Mouse (Mus musculus): ENCODE results near the gene Tril. TPM values are rescaled to one million over a fixed set of nuclear protein-coding genes. Genes with fewer than 3 reads are reported as not detected.

The Tril gene
- total RNA-seq, 2 experiments from 2014 or later: 1.3 to 2.2 TPM

- H3K27ac ChIP-seq: peak overlapping the region; percentile 83
- peak overlapping the region; percentile 88 for H3K4me3 ChIP-seq
- intact Hi-C loops (cut with DNase I): no loop called here
- TF ChIP-seq CTCF (IDR thresholded peaks at IDR 0.05): peak; percentile 39; the same call in 1 of the 2 replicates
- peak; percentile 60 for DNase-seq
Observed at GRCm38 (mm10) chr6:53818732-53819661, 1.6 kb downstream of the Tril start.

DNA sequence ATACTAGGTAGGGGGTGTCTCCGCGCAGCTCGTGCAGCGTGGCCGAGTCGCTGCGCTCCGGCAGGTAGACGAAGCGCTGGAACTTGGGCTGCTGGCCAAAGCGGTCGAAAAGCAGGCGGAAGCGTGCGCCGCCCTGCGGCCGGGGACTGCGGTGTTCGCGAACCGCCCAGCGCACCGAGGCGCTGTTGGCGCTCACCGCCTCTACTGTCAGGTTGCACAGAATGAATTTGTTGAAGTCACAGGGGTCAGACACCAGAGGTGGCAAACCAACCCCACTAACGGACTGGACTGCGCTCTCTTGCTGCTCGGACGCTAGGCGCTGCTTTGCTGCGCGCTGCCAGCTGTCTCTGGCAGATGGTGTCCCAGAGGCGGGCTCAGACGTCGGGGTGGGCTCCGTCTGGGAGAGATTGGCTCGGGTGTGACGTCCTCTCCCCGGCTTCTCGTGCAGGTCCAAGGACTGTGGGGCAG lies 2.3 kb downstream of the Tril start:
- Histone ChIP-seq H3K27ac (peak overlapping the region; percentile 83), H3K4me3 (peak overlapping the region; percentile 88)
- intact Hi-C loops (cut with DNase I): no loop called here
- peak; percentile 89 for DNase-seq
- peak; percentile 84 for TF ChIP-seq CTCF (IDR thresholded peaks at IDR 0.05)

GRCm38 (mm10) chr6:53817763-53818174 lies 2.9 kb downstream of the Tril start:
- Histone ChIP-seq H3K4me3 (peak overlapping the region; percentile 88), H3K27ac (peak overlapping the region; percentile 83)
- TF ChIP-seq CTCF (IDR thresholded peaks at IDR 0.05): no peak
- peak; percentile 47 for DNase-seq
- intact Hi-C loops (cut with DNase I): no loop called here

- intact Hi-C loops (cut with DNase I): no loop called here
- no peak overlapping the region for H3K4me3 ChIP-seq
- no peak for TF ChIP-seq CTCF (IDR thresholded peaks at IDR 0.05)
- no peak overlapping the region for H3K27ac ChIP-seq
- DNase-seq: no peak
Observed at GRCm38 (mm10) chr6:53816661-53817060, 4.0 kb downstream of the Tril start.

- Histone ChIP-seq H3K27ac (no peak overlapping the region), H3K4me3 (no peak overlapping the region)
- no peak for TF ChIP-seq CTCF (IDR thresholded peaks at IDR 0.05)
- intact Hi-C loops (cut with DNase I): no loop called here
- DNase-seq: no peak
Observed at GRCm38 (mm10) chr6:53815691-53816090, 4.9 kb downstream of the Tril start.

- no peak for DNase-seq
- intact Hi-C loops (cut with DNase I): no loop called here
- no peak for TF ChIP-seq CTCF (IDR thresholded peaks at IDR 0.05)
- H3K27ac ChIP-seq: no peak overlapping the region
- H3K4me3 ChIP-seq: no peak overlapping the region
Observed at GRCm38 (mm10) chr6:53814214-53814613, 6.4 kb downstream of the Tril start.

GRCm38 (mm10) chr6:53812242-53812641 lies 8.4 kb downstream of the Tril start:
- DNase-seq: no peak
- intact Hi-C loops (cut with DNase I): no loop called here
- H3K27ac ChIP-seq: no peak overlapping the region
- TF ChIP-seq CTCF (IDR thresholded peaks at IDR 0.05): peak; percentile 8; the same call in 1 of the 2 replicates
- no peak overlapping the region for H3K4me3 ChIP-seq

DNA sequence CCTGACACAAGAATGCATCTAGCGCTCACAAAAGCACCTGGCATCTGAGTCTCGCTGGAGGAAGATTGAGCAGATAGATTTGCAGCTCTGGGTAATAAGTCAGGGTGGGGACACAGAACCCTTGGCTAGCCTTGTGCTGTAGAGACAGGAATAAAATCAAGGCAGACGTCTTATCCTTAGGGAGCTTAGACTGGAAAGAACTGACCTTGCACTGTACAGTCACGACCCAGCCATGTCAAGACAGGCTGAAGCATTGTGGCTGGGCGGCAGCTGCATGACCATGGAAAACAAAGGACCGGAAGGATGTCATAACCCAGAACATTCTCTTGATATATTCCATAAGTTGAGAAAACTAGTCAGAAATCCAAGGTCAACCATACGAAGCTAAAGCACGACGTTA lies 11.8 kb downstream of the Tril start:
- no peak for DNase-seq
- TF ChIP-seq CTCF (IDR thresholded peaks at IDR 0.05): no peak
- no peak overlapping the region for H3K27ac ChIP-seq
- no peak overlapping the region for H3K4me3 ChIP-seq
- intact Hi-C loops (cut with DNase I): no loop called here

DNA sequence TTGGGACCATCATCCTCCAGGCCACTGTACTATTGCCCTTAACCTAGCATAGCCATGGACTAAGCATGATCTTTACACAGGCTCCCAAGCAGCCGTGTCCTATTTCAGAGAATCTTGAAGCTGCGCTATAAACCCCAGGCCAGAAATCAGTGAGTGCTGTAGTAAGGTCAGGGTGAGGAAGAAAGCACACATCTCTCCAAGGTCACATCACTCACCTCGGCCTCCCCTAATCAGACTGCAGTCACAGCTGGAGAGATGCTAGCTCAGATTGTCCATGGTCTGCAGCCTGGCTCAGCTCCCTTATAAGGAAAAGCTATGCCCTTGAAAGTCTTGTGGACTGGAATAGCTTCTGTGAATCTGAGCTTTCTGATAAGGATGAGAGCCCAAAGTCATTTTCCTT lies 13.4 kb downstream of the Tril start:
- intact Hi-C loops (cut with DNase I): no loop called here
- DNase-seq: no peak
- Histone ChIP-seq H3K27ac (peak overlapping the region; percentile 12; the same call in 1 of the 2 replicates), H3K4me3 (no peak overlapping the region)
- no peak for TF ChIP-seq CTCF (IDR thresholded peaks at IDR 0.05)

DNA sequence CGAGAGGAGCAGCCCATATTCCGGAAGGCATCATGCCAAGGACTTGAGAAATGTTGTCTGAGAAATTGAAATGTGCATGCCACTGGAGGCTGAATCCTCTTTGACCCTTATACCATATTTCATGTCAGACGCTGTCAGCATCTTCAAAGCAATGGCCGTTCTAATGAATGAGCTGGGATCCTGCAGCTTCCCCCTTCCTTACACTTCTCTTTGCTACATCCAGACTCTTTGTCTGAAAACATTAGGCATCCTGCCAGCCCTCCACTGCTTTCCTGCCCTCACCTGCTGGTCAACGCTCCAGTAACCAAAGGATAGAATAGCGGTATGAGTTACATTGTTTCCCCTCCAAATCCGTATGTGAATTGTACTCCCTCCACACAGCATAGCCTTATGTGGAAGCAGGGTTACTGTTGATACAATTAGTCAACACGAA lies 14.0 kb downstream of the Tril start:
- intact Hi-C loops (cut with DNase I): no loop called here
- no peak for DNase-seq
- Histone ChIP-seq H3K27ac (peak overlapping the region; percentile 12; the same call in 1 of the 2 replicates), H3K4me3 (no peak overlapping the region)
- no peak for TF ChIP-seq CTCF (IDR thresholded peaks at IDR 0.05)

GRCm38 (mm10) chr6:53806021-53806420 lies 14.6 kb downstream of the Tril start:
- no peak for TF ChIP-seq CTCF (IDR thresholded peaks at IDR 0.05)
- H3K27ac ChIP-seq: no peak overlapping the region
- no peak overlapping the region for H3K4me3 ChIP-seq
- DNase-seq: no peak
- intact Hi-C loops (cut with DNase I): no loop called here

GRCm38 (mm10) chr6:53804145-53804544 lies 16.5 kb downstream of the Tril start:
- intact Hi-C loops (cut with DNase I): no loop called here

DNA sequence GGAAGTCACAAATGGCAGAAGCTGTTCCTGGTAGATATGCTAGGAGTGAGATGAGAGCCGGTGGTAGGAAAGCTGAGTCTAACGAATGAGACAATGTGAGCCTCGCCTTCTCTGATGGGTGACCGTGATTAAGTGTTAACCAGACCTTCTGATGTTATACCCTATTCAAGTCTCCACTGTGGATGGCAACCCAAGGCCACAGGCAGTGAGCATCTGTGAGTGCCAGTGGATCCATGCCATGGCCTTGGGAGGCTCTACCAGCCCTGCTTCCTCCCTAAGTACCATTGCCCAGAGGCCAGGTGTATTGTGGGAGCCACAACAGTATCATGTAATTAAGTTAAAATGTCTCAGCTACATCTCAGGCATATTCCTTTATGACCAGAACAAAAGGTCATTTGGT lies 17.1 kb downstream of the Tril start:
- Histone ChIP-seq H3K27ac (0 out of 2 replicates have a peak overlapping the region, but pooled peaks have one; percentile 2), H3K4me3 (no peak overlapping the region)
- intact Hi-C loops (cut with DNase I): no loop called here
- no peak for TF ChIP-seq CTCF (IDR thresholded peaks at IDR 0.05)
- no peak for DNase-seq

More at GRCm38 (mm10) chr6:53804145-53804544, 16.5 kb downstream of the Tril start:
- Histone ChIP-seq H3K27ac (0 out of 2 replicates have a peak overlapping the region, but pooled peaks have one; percentile 2), H3K4me3 (no peak overlapping the region)
- no peak for DNase-seq
- TF ChIP-seq CTCF (IDR thresholded peaks at IDR 0.05): no peak
